Mouse (Mus musculus): ENCODE results near the gene Nrxn3. TPM values are rescaled to one million over a fixed set of nuclear protein-coding genes. Genes with fewer than 3 reads are reported as not detected.

Nrxn3 gene
- total RNA-seq, 2 experiments from 2014 or later: 0.57 to 0.97 TPM

GRCm38 (mm10) chr12:89551291-89551690 lies 828.6 kb downstream of the Nrxn3 start:
- peak; percentile 5 for DNase-seq

GRCm38 (mm10) chr12:89553223-89553880 lies 830.7 kb downstream of the Nrxn3 start:
- no peak for DNase-seq

- no peak for DNase-seq
Measured at GRCm38 (mm10) chr12:89554171-89554570, 831.5 kb downstream of the Nrxn3 start.

- DNase-seq: no peak
Measured at GRCm38 (mm10) chr12:89554740-89555430, 832.2 kb downstream of the Nrxn3 start.

GRCm38 (mm10) chr12:89558921-89559320 lies 836.2 kb downstream of the Nrxn3 start:
- no peak for DNase-seq

GRCm38 (mm10) chr12:89561989-89562565 lies 839.4 kb downstream of the Nrxn3 start:
- no peak for DNase-seq

- DNase-seq: no peak
Measured at GRCm38 (mm10) chr12:89568723-89569377, 846.2 kb downstream of the Nrxn3 start.

- DNase-seq: no peak
Measured at GRCm38 (mm10) chr12:89592459-89592858, 869.8 kb downstream of the Nrxn3 start.

- no peak for DNase-seq
Measured at GRCm38 (mm10) chr12:89613670-89614069, 891.0 kb downstream of the Nrxn3 start.

GRCm38 (mm10) chr12:89625746-89626145 lies 903.1 kb downstream of the Nrxn3 start:
- no peak for DNase-seq

GRCm38 (mm10) chr12:89640046-89640445 lies 917.4 kb downstream of the Nrxn3 start:
- DNase-seq: no peak

GRCm38 (mm10) chr12:89641460-89641859 lies 918.8 kb downstream of the Nrxn3 start:
- no peak for DNase-seq

- no peak for DNase-seq
Measured at GRCm38 (mm10) chr12:89653211-89653610, 930.5 kb downstream of the Nrxn3 start.

GRCm38 (mm10) chr12:89661219-89661618 lies 938.5 kb downstream of the Nrxn3 start:
- DNase-seq: no peak

- no peak for DNase-seq
Measured at GRCm38 (mm10) chr12:89668856-89669255, 946.2 kb downstream of the Nrxn3 start.

GRCm38 (mm10) chr12:89672819-89673218 lies 950.1 kb downstream of the Nrxn3 start:
- no peak for DNase-seq

- DNase-seq: no peak
Measured at GRCm38 (mm10) chr12:89685633-89686032, 963.0 kb downstream of the Nrxn3 start.

GRCm38 (mm10) chr12:89689086-89689485 lies 966.4 kb downstream of the Nrxn3 start:
- DNase-seq: no peak

- DNase-seq: no peak
Measured at GRCm38 (mm10) chr12:89699469-89699868, 976.8 kb downstream of the Nrxn3 start.

- no peak for DNase-seq
Measured at GRCm38 (mm10) chr12:89700937-89701458, 978.3 kb downstream of the Nrxn3 start.

GRCm38 (mm10) chr12:89702931-89703330 lies 980.3 kb downstream of the Nrxn3 start:
- DNase-seq: no peak

GRCm38 (mm10) chr12:89707913-89708312 lies 985.2 kb downstream of the Nrxn3 start:
- DNase-seq: no peak

GRCm38 (mm10) chr12:89710459-89710858 lies 987.8 kb downstream of the Nrxn3 start:
- DNase-seq: no peak

Measured in adrenal gland, postnatal 10 days (tissue).